In genomic region chr11:113865627-113866026, GRCm38 (mm10) we compare ENCODE assay signal across 8 mouse cellular contexts.
DNase-seq lines count a peak whose midpoint lies in the region.

No protein-coding gene starts in this region.

- peak; percentile 32 for DNase-seq in T-cell, adult 2 months (ENCODE audit: low spot score)
- peak; percentile 85 to 91 for DNase-seq in cerebellum, postnatal 25 days
- DNase-seq in frontal cortex, postnatal 25 days (ENCODE audit: low spot score in 2 of 2): peak; percentile 68 to 74
- DNase-seq in hindlimb bud, embryonic 11.5 days (ENCODE audit: extremely low spot score, low read depth, low spot score): peak; percentile 52
- peak; percentile 55 to 73 for DNase-seq in left cerebral cortex, adult 8-10 months (ENCODE audit: low spot score in 2 of 2)
- DNase-seq in mesoderm, embryonic 11.5 days (ENCODE audit: low read depth, low spot score): peak; percentile 93
- DNase-seq in right cerebral cortex, postnatal 36 days (ENCODE audit: low spot score in 2 of 2): peak; percentile 64 to 72
- DNase-seq in urinary bladder, postnatal 4 days (ENCODE audit: low spot score in 2 of 2): peak; percentile 77 to 90

Comparison
In these comparisons a context has a peak if more than half of its experiments do, and no peak if none do; other contexts are left out.
1. Peak in every context shown above with its lines: DNase-seq.
2. DNase-seq: peak in every context shown above with its lines; median percentile 93 in mesoderm, embryonic 11.5 days; 88 in cerebellum, postnatal 25 days; 84 in urinary bladder, postnatal 4 days; 71 in frontal cortex, postnatal 25 days; 68 in right cerebral cortex, postnatal 36 days; 64 in left cerebral cortex, adult 8-10 months; 52 in hindlimb bud, embryonic 11.5 days; 32 in T-cell, adult 2 months.